Mouse (Mus musculus) lung, adult 2 months (tissue): Measurements from ENCODE around the gene Otud7b. TPM values are rescaled to one million over a fixed set of nuclear protein-coding genes. Genes with fewer than 3 reads are reported as not detected.

ENCODE experiments used
- DNase-seq: peaks from one replicate; pipeline ENCODE4 v3.0.0; 2022
- H3K4me1 ChIP-seq: fragments of 200-500 bp; 2 replicates; pipeline ENCODE4 v1.6.1; 2011; ENCODE audit warnings: low read length; ENCODE audit not compliant: control insufficient read depth, insufficient read depth
- H3K4me3 ChIP-seq: fragments of 200-500 bp; replicated peaks from 2 replicates; pipeline ENCODE3; 2011; ENCODE audit warnings: low read depth, mild to moderate bottlenecking, control low read depth, low read length; ENCODE audit errors: extremely low read depth
- CTCF ChIP-seq: fragments of 200-500 bp; IDR thresholded peaks from 2 replicates; pipeline ENCODE4 v1.5.1; 2011; ENCODE audit warnings: mild to moderate bottlenecking, low read length, control low read depth; ENCODE audit not compliant: insufficient read depth
- POLR2A ChIP-seq: fragments of 200-500 bp; IDR thresholded peaks from 2 replicates; pipeline ENCODE4 v1.6.1; 2011; ENCODE audit warnings: low read depth, mild to moderate bottlenecking, control low read depth, low read length, borderline replicate concordance; ENCODE audit errors: extremely low read depth
- WGBS: fragments of 180-500 bp; shearing (Covaris S2); methylation state at CpG from one replicate; pipeline ENCODE4 v1.1.7; 2018; 5-methylcytosine and 5-hydroxymethylcytosine counted together
- polyA plus RNA-seq: library from polyadenylated mRNA; depleted of rRNA; stranded (reverse); fragments of >200 nt; gene quantifications from 2 replicates; pipeline ENCODE4 v1.2.3, GENCODE M21; 2012

Gene Otud7b
- polyA plus RNA-seq, 1 experiment, result 25.6 TPM

DNA sequence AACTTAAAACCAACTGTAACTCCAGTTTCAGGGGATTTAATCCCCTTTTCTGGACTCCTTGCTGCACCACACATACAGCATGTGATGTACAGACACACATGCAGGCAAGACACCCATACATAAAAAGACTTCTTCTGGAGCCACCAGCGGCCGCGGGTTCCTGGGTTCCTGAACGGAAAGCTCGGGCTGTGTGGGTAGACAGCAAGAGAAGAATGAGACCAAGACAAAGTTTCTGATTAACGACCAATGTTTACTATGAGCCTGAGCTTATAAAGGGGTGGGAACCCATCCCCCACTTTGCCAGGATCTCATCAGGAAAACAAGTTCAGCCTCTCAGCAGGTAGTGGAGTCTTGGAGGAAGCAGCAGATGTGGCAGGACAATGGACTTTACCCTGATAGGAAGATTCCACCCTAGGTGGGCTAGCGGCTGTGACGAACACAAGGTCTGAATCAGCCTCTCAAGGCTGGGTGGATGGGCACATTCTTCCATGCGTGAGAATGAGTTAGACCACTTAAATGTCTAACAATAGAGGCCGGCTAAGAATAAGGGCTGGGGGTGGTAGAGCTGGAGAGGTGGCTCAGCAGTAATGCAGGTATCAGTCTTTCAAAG, 20.1 kb upstream of the Otud7b start:
- 80% methylated on average over 10 of the region's 10 CpGs for WGBS

DNA sequence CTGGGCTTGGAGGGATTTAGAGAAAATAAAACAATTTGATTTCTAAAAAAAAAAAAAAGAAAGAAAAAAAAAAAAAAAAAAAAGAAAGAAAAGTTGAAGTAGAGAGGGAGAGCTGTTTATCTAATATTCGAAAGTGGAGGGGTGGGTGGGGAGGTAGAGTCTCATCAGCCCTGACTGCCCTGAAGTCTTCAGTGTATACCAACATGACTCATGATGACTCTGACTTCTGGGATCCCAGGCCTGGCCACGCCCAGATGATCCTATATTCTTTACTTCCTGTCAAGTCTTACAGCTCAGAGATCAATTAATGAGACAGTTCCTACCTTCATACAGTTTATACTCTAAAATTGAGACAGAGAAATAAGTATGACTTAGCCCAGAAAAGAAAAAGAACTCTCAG, 17.1 kb upstream of the Otud7b start:
- Histone ChIP-seq H3K4me1 (no peaks in the 10 kb centered on the region), H3K4me3 (no peak overlapping the region)
- whole genome bisulfite sequencing, result 59% methylated on average over 2 of the region's 2 CpGs
- DNase-seq, result no peak
- TF ChIP-seq CTCF (no peak), POLR2A (no peak)

More for the DNA sequence above, 20.1 kb upstream of the Otud7b start:
- TF ChIP-seq CTCF (no peak), POLR2A (no peak)
- no peak overlapping the region for H3K4me3 ChIP-seq
- H3K4me1 ChIP-seq, result no peaks in the 10 kb centered on the region
- DNase-seq, result no peak

DNA sequence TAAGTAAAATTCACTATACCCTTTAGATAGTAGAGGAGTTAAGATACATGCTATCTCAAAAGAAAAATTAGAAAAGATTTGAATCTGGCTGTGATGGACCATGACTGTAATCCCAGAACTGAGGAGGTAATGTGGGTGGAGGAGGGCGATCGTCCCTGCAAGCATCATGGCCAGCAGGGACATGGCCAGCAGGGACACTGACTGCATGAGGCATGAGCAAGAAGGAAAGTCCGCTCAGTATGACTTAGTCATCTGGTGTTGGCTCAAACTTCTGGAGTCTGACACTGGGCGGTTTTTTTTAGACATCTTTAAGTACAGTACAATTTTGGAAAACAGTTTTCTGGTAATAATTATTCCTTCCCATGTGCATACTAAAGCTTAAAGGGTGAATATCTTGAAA, 16.5 kb upstream of the Otud7b start:
- DNase-seq, result no peak
- WGBS, result 79% methylated on average over 4 of the region's 4 CpGs
- H3K4me1 ChIP-seq, result no peaks in the 10 kb centered on the region
- H3K4me3 ChIP-seq, result no peak overlapping the region
- TF ChIP-seq POLR2A, result no peak

DNA sequence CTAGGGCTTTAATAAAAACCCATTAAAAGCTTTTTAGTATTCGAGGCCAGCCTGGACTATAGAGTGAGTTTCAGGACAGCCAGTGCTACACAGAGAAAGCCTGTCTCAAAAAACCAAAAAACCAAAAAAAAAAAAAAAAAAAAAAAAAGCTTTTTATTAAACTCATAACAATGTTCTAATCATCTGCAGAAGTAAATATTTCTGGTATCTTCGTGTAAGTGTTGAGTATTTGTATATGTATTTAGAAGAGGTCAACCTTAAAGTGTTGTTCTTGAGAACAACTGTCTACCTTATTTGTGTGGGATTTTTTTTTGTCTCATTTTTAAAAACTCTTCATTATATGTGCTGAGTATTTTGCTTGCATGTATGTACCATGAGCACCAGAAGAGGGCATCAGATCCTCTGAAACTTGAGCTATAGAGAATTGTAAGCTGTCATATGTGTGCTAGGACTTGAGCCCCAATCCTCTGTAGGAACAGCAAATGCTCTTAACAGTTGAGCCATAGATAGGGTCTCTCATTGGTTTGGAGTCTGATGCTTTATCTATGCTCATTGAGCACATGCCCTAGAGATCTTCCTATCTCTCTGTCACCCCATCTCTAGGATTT, 14.3 kb upstream of the Otud7b start:
- WGBS, result 50% methylated on average over 2 of the region's 2 CpGs
- TF ChIP-seq CTCF, result no peak
- TF ChIP-seq POLR2A, result no peak
- no peak for DNase-seq
- Histone ChIP-seq H3K4me1 (peaks cover 2% of the 10 kb centered on the region; the same call in 1 of the 2 replicates), H3K4me3 (no peak overlapping the region)

DNA sequence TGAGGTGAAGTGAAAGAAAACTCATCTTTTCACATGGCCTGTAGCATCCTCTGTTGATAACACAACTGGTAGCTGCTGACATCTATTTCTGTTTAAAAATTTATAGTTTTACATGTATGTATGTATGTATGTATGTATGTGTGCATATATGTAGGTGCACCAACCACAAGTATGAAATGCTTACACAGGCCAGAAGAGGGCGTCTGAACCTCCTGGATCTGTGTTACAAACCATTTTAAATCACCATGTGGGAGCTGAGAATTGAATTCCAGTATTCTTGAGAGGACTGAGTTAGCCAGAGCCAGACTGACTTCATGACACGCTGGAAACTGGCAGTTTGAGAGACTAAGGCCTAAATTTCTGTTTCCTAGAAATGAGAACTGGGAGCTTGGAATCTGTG, 13.2 kb upstream of the Otud7b start:
- WGBS, result 75% methylated on average over 2 of the region's 2 CpGs
- H3K4me1 ChIP-seq, result peaks cover 2% of the 10 kb centered on the region; the same call in 1 of the 2 replicates
- TF ChIP-seq POLR2A (no peak), CTCF (no peak)
- DNase-seq, result no peak
- H3K4me3 ChIP-seq, result no peak overlapping the region

DNA sequence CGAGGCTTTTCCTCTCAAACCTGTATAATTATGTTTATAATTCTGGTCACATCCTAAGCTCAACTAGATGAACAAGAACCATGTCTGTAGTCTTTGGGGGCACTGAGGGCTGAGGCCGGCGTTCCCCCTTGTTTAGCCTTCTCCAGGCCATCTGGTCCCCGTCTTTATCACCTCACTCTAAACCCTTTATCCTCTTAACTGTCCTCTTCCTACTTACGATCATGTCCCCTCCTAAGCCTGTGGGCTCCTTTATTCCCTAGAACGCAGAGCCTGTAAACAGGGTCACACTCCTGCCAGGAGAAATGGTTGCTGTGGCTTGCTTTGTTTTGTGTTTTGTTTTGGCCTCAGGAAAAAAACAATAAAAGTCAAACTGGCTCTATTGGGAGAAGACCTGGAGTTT, 12.4 kb upstream of the Otud7b start:
- 75% methylated on average over 6 of the region's 6 CpGs for WGBS
- DNase-seq, result no peak
- peaks cover 2% of the 10 kb centered on the region; the same call in 1 of the 2 replicates for H3K4me1 ChIP-seq
- H3K4me3 ChIP-seq, result no peak overlapping the region
- no peak for TF ChIP-seq CTCF
- no peak for TF ChIP-seq POLR2A

DNA sequence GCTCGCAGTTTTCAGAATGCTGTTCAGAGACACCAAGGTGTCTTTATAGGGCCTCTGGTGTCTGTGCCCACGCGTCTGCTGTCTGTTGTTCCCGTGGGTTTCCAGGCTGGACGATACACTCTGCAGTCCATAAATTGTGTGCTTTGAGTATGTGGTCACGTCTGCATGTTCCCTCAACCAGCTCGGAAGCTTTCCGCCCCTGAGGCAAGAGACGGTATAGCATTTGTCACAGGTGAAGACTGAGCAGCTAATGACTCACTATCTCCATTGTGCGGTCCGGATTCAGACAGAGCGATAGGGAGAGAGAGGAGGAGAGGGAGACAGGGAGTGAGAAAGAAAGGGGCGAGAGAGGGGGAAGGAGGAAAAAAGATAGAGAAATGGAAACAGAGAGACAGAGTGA, 10.8 kb upstream of the Otud7b start:
- TF ChIP-seq POLR2A, result no peak
- TF ChIP-seq CTCF, result no peak
- WGBS, result 62% methylated on average over 13 of the region's 13 CpGs
- no peak for DNase-seq
- H3K4me3 ChIP-seq, result no peak overlapping the region
- H3K4me1 ChIP-seq, result peaks cover 2% of the 10 kb centered on the region; the same call in 1 of the 2 replicates

DNA sequence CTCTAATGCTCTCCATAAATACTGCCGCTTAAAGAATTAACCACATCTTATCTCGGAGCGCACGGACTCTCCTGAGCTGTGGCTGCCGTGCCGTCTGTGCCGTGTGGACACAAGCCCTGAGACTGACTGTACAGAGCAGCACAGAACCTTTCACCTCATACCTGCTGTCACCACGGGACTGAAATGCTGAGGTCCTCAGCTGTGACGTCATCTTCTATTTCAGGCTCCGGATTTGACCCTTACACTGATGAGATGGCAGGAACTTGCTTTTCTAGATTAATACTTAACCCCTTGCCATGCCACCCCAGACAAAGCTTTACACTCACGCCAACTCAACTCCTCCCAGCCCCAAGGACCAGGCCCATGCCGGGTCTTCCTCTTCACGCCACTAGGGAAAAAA, 10.1 kb upstream of the Otud7b start:
- no peak for DNase-seq
- Histone ChIP-seq H3K4me3 (no peak overlapping the region), H3K4me1 (peaks cover 2% of the 10 kb centered on the region; the same call in 1 of the 2 replicates)
- WGBS, result 57% methylated on average over 13 of the region's 13 CpGs
- TF ChIP-seq CTCF, result no peak
- no peak for TF ChIP-seq POLR2A

DNA sequence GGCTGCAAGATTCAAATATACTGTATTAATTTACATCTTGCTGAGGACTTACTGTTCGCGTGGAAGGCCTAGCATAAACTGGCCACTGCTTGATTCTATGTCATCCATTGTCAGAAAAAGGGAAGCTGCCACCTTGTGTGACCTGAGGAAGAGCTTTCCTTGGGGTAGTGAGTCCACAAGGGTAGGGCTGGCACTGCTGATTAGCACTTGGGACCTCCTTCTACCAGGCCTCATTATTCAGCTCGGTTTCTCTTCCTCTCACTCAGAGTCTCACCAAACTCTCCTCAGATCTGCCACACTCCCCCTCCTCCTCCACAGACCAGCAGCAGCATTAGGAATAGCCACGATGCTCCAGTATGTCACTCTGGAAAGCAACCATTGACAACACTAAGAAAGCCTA, 6.2 kb upstream of the Otud7b start:
- TF ChIP-seq CTCF (no peak), POLR2A (no peak)
- 48% methylated on average over 4 of the region's 4 CpGs for WGBS
- H3K4me3 ChIP-seq, result no peak overlapping the region
- peaks cover 2% of the 10 kb centered on the region; the same call in 1 of the 2 replicates for H3K4me1 ChIP-seq
- no peak for DNase-seq

DNA sequence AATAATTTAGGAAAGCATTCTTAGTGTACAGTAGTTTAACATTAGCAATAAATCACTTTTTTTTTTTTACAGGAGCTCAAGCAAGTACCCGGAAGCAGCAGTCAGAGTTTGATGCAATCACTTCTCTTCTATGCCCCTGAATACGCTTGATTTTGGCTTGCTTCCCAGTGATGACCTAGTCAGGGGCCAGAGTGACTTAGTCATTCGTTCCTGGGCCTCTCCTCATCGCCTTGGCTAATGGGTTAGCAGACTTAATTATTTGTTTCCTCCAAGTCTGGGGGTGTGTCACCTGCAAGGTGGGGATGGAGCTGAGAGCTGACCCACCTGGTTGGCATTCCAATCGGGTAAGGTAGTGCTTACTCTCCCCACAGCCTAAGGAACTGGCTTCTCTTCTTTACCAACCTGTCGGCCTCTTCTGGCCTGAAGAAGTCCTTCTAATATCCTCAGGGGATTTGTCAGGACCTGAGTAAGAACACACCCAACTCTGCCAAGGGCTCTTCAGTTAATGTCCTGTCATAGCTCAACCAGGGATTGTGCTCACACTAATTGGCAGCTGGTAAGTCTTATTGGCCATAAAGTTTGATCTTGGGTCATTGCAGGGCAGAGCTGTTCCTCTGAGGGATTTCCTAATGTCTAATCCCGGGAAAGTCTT, 5.6 kb upstream of the Otud7b start:
- 28% methylated on average over 7 of the region's 7 CpGs for WGBS
- H3K4me1 ChIP-seq, result peaks cover 2% of the 10 kb centered on the region; the same call in 1 of the 2 replicates
- peak; percentile 58 for DNase-seq
- TF ChIP-seq POLR2A (no peak), CTCF (no peak)
- no peak overlapping the region for H3K4me3 ChIP-seq
